Mouse (Mus musculus) layer of hippocampus, postnatal 36 days (tissue): ENCODE data around the gene Fzd7. TPM values are rescaled to one million over a fixed set of nuclear protein-coding genes. Genes with fewer than 3 reads are reported as not detected.

Experiments used
- DNase-seq, 2 experiments: peaks; one replicate each; pipeline ENCODE4 v3.0.0; 2022
- total RNA-seq, 2 experiments: library from RNA; stranded (reverse); gene quantifications; 2 replicates each; pipeline ENCODE4 v1.2.3; 2021

The Fzd7 gene
- total RNA-seq, 2 experiments from 2014 or later, result 5.3 to 5.4 TPM

DNA sequence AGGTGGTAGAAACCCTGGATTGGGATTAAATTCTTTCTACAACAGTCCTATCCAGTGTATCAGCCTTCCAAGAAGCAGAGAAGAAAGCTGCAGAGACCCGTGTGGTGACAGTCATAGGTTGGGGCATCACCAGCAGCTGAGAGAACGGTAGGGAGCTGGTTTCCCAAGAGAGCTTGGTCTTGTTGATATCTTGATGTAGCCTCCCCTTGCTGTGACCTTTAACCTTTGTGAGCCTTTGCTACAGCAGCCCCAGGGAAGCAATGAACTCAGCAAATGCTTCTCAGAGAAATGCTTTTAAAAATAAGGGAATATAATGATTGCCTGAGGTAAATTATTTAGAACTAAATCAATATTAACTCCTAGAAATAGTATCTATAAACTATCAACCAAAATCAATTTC, 20.1 kb downstream of the Fzd7 start:
- no peak for DNase-seq

DNA sequence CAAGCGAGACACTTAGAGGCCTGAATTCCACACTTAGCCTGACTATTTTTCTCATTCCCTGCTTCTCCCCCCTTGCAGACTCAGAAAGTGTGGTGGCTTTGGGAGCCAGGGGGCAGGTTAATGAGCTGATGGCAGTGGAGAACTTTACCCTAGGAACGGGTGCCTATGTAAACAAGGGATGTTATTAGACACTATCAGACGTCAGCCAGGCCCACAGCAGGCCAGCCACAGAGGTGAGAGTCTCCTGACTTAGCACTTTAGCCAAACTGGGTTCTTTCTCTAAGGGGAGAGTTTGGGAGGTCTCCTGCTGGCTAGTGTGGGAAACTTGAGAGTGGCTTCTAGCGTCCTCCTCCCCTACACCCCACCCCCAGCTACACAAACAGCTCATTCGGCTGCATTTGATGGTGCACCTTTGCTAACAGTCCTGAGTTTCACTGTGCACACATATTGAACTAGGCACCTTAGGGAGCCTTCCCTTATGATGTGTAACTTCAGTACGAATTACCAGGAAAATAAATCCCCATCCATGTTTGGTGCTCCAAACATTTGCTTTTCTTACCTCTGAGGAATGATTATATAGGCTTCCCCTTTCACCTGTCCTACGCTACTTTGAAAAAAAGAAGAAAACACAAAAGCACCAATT, 21.6 kb downstream of the Fzd7 start:
- DNase-seq, result no peak

DNA sequence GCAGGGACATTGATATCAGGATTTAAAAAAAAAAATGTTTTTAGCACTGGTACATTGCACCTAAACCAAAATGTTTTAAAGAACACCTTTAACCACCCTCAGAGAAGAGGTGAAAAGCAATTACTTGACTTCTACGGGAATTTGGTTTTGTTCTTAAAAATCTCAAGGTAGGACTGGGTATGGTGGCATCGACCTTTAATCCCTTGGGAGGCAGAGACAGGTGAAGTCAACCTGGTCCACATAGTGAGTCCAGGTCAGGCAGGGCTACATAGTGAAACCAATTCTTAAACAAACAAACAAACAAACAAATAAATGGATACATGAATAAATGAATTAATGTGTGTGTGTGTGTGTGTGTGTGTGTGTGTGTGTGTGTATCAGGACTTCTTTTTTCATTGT, 22.1 kb downstream of the Fzd7 start:
- no peak for DNase-seq

DNA sequence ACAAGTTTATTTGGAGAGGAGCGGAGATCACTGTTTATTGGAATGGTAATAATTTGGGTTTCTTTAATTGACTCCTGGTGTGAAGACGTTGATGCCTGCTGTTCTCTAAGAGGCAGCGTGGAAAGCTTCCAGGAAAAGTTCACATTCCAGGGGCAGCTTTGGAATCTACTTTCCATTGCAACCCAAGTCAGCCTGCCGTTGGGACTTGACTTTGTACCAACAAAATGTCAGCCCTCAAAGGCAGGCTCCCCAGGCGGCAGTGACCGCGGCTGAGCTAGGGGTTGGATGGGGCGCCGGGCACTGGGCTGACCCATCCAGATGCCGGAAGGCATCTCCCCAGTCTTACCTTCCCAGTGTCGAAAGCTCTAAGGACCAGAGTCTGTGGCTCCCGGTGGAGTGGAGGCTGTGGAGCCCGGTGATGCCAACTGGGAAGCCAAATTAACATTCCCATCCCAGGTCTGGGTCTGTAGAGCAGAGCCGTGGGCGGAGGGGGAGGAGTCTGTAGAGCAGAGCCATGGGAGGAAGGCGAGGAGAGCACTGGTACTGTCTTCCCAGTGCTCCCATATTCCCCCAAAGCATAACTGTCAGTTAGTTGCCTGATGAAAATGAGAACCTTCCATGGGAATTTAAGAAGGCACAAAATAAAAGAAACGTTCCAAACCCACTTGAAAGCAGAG, 26.4 kb downstream of the Fzd7 start:
- DNase-seq, result no peak

DNA sequence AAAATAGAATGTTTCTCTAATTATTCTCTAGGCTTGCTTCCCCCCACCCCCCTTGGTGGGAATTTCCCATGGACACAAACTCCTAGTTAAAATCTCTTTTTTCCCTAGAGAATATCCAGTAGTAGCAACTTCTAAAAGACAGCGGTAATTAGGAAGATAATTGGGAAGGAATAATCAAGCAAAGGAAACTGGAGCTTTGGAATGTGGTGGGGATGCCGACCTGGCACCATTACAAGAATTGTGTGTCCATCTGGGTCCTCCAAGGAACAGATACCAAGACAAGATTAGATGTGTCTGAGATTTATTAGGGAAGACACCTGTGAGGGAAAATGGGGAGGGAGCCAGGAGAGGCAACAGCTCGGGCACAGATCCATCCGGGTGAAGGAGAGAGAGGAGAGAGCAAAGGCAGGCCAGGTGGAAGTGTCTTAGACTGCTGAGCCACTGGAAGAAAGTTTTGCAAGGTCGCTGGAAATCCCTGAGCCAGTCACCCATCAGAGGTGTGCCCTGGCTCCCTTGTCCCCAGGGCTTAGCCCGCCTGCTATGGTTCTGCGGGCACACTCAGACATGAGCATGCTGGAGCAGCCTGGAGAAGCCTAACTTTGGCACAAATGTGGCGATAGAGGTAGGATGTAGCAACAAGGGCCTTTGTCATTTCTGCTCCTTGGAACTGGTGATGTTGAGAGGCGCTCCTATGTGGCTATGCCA, 29.5 kb downstream of the Fzd7 start:
- DNase-seq, result no peak

DNA sequence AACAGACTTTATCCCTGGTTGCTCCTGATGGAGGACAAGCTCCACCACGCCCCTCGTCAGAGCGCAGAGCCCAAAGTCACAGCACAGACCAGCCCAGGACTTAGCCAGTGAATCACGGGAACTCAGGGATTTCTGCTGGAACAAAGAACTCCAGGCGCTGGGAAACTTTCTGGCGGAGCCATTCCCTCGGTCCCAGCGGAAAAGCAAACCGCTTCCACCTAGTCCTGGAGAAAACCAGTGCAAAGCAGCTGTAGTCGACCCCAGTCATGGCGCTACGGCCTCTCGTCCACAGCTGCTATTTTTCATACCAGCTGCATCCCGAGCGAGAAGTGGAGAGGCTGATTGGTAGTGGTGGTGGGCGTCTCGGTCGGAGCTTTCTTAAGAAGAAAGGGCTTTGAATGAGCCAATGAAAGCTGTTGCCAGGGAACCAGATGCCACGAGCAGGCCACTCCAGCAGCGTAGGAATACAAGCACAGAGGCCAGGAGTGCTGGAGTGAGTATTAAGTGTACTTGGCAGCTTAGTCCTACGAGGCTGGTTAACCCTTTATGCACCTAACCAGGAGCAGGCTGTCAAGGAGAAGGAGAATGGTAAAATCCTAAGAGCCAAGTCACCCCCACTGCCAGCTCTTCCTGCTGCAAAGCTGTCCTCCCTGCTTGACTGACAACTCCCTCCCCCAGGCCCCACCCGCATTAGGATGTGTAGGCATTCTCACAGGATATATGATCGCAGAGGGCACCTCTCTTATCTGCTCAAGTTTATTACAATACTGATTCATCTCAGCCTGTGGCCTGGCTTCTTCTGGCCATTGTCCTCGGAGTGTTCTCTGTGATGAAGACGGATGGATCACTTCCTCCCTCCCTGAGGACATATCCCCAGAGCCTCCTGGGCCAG, 34.0 kb downstream of the Fzd7 start, which contains the start of gene Gm973:
Gene Gm973 (plus strand): TSS at position 239 of the 892 bp plus-strand sequence.
- peak; percentile 56 to 70 for DNase-seq

DNA sequence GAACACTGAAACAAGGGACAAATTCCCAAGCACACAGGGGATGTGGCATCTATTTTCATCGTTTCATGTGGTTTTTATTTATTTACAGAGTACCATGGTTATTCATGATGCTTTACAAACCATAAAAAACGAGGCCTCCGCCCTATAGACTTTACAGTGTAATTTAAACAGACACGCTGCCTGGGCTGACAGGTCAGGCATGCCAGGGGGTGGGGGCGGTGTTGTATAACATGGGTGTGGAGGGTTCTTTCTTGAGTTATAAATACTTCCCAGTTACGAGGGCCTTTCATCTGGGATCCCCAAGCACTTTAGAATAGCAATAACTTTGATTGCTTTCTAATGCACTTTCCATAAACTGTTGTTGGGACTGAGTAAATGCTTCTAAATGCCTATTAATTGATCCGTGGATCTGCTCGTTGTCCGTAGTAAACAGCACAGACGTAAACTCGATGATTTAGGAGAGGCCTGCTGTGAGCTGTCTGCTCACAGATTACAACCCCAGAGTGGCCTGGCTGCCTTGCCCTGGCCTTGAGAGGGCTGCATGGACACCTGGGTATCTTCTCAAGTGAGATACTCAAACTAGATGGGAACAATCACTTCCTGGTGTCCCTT, 38.1 kb downstream of the Fzd7 start:
- no peak for DNase-seq

DNA sequence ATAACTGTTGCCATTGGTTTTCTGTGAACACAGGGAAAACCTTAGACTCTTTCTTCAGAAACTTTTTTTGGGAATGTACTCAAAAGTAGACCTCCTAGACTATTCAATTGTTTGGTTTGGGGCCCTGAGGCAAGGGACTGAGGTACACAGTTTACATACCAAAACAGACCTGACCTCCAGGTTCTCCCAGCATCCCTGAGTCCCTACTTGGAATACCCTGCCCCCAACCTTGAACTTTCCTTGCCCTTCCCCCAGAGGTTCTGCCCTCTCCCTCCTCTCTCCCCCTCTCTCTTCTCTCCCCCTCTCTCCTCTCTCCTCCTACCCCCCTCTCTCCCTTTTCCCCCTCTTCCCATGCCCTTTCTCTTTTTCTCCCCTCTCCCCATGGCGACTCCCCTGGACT, 40.2 kb downstream of the Fzd7 start:
- no peak for DNase-seq

DNA sequence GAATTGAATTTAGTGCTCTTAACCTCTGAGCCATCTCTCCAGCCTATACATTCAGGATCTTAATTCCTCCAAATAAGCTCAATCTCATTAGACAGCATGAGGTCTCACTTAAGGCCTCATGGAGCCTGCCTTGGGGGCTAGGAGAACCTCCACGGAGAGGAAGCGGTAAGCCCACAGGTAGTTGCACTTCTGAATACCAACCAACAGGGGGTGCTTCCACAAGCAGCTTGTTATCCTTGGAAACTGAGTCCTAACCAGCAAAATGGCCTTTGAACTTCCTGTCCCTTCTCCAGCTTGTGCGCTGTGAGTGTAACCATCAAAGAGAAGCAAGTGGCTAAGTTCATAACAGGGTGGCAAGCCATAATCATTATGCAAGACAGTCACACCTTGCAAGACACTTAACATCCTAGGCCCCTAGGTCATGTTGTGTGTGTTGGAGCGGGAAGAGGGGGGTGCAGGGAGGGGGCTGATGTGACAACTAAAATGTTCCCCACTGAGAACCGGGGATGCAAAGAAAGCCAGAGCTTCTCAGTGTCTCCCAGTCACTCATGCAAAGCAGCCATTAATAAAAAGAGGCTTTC, 41.2 kb downstream of the Fzd7 start:
- no peak for DNase-seq

DNA sequence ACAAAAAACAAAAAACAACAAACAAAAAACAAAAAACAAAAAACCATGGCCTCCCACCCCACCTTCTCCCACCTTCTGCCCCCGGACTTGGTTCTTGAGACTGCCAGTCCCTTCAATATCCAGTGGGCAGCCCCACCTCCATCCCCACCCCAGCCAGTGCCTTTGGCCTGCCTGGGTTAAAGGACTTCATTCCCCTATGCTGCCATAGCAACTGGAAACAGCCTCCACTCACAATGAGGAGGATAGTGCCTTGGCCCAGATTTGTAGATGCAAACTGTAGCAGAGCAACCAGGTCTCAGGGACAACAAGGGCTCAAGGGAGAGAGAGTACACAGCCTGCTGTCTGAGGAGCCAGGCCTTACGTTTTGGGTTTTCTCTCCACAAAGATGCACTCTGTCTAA, 41.8 kb downstream of the Fzd7 start:
- no peak for DNase-seq

DNA sequence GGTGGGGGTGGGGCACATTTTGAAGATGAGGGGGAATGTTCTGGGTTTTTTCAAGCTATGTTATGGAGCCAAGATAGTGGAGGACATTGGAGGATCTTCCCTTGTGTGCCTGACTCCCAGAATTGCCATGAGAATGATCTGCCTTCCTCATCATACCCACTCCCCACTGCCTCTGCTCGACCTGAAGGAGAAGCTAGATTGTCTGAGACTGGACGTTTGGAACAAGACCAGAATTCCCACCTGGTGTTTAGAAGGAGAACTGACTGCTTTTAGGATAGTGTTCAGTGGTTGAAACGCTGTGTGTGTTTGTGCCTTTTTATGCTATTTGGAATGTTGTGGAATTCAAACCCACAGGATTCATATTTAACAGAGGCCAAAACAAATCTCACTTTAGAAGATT, 42.5 kb downstream of the Fzd7 start:
- DNase-seq, result no peak

DNA sequence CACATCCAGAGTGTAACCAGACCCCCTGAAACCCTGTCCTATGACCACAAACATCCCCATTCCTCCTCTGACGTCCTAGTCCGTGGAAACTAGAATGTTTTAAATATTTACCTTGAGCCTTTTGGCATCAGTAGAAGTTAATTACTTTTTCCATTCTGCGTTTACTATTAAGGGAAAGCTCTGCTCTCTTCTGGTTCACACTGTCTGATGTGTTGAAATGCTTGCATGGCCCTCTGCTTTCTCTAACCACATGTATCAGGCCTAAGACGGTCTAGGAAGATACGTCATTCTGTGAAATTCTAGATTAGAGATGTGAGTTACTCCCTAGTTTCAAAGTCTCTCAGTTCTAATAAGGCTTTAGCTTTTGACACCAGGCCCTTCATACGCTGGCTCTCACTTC, 45.0 kb downstream of the Fzd7 start:
- DNase-seq, result no peak

DNA sequence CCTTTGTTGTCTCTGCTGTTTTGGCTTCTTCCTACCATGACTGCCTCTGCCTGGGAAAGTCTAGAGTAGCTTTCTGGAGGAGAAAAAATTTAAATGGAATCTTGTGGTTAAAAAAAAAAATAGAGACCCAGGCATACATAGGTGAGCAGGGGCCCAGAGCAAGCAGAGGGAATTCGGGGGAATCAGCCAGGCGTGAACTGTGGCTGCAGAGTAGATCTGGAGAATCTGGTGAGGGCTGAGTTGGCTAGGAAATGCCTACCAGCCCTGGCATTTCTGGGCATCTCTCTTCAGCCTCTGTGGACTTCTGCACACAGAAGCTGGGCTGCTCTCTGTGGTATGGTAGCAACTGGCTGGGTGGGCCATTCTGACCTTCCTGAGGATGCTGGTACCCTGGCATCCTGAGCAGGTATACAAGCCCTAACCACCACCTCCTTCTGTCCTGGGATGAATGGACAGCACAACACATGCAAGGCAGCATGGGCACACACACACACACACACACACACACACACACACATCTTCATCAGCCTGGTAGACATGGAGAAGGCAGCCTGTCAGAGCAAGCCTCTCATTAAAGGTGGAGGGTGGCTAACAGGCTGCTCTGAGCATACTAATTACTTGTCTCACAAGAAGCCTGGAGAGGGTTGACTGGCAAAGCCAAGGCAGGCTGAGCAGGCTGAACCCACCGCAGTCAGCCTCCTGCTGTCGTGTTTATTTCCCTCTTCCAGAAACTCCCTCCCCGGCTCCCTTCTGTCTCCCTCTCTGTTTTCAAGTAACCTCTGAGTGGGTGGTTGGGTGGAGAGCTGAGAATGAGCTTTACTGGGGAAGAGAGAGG, 53.0 kb downstream of the Fzd7 start:
- DNase-seq, result peak; percentile 50 to 57

Other genes with a start within 250 kb of the Fzd7 start
- 10 to 100 TPM; 47.9 to 55.4 TPM for gene Als2, start 245.2 kb upstream of the Fzd7 start, total RNA-seq
- under 1 TPM in 1 of 2 experiments, not detected in 1; 0.91 TPM for gene Cdk15, start 225.5 kb upstream of the Fzd7 start, total RNA-seq
- 10 to 100 TPM; 10.8 to 11.0 TPM for gene Gm973, start 33.8 kb downstream of the Fzd7 start, total RNA-seq
- gene Sumo1, start 188.4 kb downstream of the Fzd7 start, total RNA-seq, result 100 to 1,000 TPM; 120 to 126 TPM
- gene Nop58, start 202.5 kb downstream of the Fzd7 start, total RNA-seq, result 10 to 100 TPM; 52.7 to 58.8 TPM